Mouse (Mus musculus) cerebellum, adult 8-10 months (tissue): Measurements from ENCODE around the gene Atp2b1.

Experiments used
- DNase-seq: peaks from one replicate; pipeline ENCODE4 v3.0.0; 2022

The Atp2b1 gene

DNA sequence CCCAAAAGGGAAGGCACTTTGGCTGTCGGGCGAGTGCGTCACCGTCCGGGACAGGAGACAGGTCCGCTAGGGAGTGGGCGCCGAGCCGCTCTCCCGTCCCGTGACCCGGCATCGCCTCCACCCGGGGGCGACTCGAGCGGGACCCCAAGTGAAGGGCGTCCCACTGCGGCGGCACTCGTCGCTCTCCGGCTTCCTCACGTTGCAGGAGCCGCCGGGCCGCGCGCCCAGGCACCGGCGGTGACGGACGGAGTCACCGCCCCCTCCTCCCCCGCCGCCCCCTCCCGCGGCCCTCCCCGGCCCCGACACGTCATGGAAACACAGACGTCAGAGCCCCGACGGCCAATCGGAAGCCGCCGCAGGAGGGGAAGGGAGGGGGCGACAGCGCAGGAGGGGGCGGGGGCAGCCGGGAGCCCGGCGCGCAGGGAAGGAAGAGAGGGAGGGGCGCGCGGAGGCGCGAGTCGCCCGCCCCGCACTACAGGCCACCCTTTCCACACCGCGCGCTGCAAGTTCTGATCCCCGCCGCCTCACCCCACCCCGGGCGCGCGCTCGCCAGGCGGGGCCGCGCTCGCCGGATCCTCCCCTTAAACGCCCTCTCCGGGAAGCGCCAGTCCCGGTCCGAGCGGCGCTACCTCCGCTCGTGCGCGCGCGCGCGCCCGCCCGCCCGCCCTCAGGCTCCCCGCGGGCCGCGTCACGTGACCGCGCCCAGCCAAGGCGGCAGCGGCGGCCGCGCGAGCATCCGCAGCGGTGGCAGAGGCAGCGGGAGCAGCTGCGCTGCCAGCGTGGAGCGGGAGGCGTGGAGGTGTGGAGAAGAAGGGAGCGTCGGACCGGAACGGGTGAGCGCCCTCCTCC lies at the start of gene Atp2b1:
Gene Atp2b1, plus strand, starts transcription at position 446 of the 849 bp plus-strand sequence.
- peak; percentile 94 for DNase-seq

DNA sequence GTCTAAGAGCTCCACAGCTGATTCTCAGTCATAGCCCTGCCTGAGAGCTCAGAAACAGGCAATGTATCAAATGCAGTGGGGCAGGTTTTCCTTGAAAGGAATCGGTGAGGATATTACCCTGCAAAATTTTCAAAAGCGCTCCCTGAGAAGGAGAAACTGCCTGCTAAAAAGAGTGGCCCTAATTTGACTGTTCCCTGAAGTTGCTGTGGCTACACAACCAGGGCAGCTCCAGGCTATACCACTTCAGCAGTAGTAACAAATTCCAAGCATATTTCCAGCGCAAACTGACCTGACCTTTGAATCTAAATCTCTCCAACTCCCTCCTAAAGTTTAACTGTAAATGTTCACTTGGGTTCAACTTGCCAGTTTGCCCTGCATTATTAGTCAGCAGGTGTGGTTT lies 49.4 kb upstream of the Atp2b1 start:
- no peak for DNase-seq

- no peak for DNase-seq
These were observed 47.3 kb upstream of the Atp2b1 start for GRCm38 (mm10) chr10:98866836-98867370.

- no peak for DNase-seq
These were observed 45.8 kb upstream of the Atp2b1 start for GRCm38 (mm10) chr10:98868351-98868908.

- DNase-seq, result no peak
These were observed 36.4 kb upstream of the Atp2b1 start for GRCm38 (mm10) chr10:98877855-98878254.

DNA sequence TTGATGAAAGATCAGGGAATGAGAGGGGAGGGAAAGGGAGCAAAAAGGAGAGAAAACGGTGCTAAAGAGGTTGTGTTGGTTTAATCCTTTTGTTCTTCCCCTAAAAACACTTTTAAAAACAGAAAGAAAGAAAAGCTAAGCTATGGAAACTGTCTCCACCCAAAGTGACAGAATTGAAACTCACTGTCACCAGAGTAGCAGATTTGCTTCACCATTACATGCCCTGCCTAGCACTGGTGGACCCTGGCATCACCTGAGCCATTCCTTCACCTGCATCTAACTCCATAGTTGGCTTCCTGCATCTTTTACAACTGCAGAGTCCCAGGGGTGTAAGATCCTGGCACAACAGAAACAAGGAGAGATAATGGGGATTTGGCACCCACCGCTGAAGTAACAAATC lies 35.6 kb upstream of the Atp2b1 start:
- no peak for DNase-seq

DNA sequence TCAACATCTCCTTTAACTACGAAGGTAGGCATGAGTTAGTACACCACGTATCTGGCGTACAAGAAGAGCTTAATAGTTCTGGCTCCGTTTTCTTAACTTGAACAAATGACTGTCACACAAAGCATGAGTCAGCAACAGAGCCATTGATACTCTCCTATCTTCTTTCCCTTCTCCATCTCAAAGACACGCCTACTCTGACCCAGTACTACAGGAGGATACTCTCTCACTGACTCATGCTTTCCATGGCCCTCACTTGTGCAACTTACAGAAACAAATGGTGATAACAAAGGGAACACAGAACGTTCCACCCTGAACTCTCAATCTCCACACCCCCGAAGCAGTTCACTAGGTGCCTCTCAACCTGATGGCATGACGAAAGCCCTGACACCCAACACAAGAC lies 34.1 kb upstream of the Atp2b1 start:
- no peak for DNase-seq

DNA sequence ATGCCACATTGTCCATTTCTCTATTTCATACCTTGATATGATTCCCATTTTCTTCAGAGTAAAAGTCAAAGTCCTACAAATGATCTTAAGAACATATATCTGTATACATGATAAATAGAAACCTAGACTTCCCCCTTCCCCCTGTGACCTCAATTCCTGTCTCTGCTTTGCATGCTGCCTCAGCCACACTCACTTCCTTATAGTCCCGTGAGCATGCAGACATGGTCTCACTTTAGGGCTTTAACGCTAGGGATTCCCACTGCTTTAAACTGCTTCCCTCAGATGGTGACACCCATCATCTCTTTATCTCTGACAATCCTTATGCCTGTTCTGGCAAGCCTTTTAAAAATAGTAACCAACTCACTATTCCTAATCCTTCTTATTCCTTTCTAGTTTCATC lies 33.5 kb upstream of the Atp2b1 start:
- DNase-seq, result no peak

GRCm38 (mm10) chr10:98881492-98881891 lies 32.7 kb upstream of the Atp2b1 start:
- DNase-seq, result no peak

- DNase-seq, result no peak
These were observed 31.6 kb upstream of the Atp2b1 start for GRCm38 (mm10) chr10:98882587-98882986.

DNA sequence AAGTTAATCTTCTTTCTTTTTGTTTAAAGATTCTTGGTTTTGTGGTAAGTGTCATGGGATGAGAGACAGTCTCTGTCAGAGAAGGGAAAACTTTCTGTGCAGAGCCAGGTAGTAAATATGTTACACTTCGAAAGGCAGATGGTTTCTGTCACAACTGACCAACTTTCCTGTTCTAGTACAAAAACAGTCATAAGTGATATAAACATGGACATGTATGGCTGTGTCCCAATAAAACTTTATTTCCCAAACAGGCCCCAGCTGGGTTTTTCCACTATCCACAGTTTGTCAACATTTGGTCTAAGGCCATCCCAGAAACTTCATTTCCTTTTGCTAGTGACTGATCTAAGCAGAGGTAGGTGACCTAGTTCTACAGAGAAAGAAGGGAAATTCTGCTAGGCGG lies 29.8 kb upstream of the Atp2b1 start:
- no peak for DNase-seq

DNA sequence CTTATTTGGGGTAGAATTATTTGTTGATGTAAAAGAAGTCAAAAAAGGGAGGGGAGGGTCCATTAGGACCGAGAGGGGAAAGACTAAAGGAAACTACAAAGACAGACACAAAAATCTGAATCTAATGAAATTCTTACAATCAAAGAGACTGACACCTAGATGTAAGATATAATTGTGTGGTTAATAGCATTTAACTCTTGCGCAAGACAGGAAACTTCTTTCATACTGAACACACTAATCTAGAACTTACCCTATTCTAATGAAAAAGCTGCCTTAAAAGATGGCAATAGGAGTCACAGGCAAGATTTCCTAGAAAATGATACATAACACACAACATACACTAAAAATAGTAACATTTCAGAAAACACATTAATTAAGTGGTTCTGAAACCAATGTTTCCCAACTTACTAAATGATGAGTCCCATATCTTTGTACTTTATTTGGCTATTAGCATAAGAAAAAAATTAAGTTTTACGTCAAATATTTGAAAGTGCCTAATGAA lies 27.4 kb upstream of the Atp2b1 start:
- no peak for DNase-seq

GRCm38 (mm10) chr10:98891361-98891760 lies 22.8 kb upstream of the Atp2b1 start:
- DNase-seq, result no peak

- no peak for DNase-seq
These were observed 16.7 kb upstream of the Atp2b1 start for GRCm38 (mm10) chr10:98897507-98897906.

GRCm38 (mm10) chr10:98897913-98898748 lies 16.1 kb upstream of the Atp2b1 start:
- no peak for DNase-seq

- DNase-seq, result no peak
These were observed 12.7 kb upstream of the Atp2b1 start for GRCm38 (mm10) chr10:98901533-98901932.

GRCm38 (mm10) chr10:98905987-98906386 lies 8.2 kb upstream of the Atp2b1 start:
- no peak for DNase-seq

DNA sequence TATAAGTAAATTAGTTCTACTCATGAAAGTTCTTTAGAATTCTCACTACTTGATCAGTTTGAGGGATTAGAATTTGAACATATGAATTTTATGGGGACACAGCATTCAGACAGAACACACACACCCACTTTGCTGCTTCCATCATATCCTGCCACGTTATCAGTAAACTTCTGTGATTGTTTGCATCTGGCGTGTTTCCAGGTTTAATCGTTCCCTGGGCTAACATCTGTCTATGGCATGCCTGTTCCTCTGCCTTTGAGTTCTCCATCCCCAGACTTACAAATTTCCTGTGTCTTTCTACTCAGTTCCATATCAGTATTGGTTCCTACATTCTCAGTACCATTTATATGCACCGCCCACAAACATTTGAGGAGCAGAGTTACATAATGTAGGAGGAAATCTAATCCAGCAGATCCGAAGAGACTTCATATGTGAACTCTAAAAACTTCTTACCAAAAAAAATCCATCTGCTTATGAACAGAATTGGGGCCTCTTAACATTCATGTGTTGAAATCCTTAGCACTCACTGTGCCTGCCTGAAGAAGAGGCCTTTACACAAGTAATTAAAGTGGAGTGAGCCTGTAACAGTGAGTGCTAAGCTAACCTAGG lies 7.2 kb upstream of the Atp2b1 start:
- DNase-seq, result no peak

DNA sequence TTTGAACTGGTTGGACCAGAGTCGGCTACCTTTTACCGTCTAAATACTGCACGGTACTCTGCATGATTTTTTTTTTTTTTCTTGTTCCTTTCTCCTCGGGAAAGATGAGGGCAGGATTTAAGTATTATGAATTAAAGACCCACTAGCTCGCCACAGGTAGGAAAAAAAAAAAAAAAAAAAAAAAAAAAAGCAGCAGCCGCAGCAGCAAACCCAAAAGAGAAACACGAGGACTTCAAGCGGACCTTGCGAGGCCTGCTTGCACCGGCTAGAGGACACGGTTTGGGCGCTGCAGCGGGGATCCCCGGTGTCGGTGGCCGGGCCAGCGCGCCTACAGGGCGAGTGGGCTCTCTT lies 621 bp upstream of the Atp2b1 start:
- no peak for DNase-seq

DNA sequence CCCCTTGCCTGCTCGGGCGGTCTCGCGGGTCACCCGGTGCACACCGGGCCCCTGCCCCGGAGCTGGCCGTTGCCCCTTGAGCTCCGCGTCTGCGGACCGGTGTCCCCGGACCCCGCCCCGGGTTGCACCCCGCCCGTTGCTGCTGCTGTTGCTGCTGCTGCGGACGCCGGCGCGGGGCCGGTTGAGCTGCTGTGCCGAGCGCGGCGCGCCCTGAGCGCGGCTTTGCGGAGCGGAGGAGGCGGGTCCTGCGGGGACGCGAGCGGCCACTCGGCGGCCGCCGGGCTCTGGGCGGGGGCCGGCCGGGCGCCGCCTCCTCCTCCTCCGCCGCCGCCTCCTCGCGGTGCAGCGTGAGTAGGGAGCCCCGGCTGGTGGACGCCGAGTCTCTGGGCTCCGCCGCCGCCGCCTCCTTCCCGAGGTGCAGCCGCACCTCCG lies 620 bp downstream of the Atp2b1 start:
- DNase-seq, result peak; percentile 84

GRCm38 (mm10) chr10:98915398-98915931 lies 1.3 kb downstream of the Atp2b1 start:
- DNase-seq, result peak; percentile 60

GRCm38 (mm10) chr10:98916011-98916780 lies 2.0 kb downstream of the Atp2b1 start:
- no peak for DNase-seq
